Mouse (Mus musculus): ENCODE measurements at regions not wholly inside any gene's neighbourhood (a gene's known extent, or its start where the extent isn't known, plus 50 kb on each side); places are given as distances from the start of the nearest gene placed in this dataset.
A peak's percentile ranks its signal among the peaks of the same experiment; 100 is the strongest.

DNA sequence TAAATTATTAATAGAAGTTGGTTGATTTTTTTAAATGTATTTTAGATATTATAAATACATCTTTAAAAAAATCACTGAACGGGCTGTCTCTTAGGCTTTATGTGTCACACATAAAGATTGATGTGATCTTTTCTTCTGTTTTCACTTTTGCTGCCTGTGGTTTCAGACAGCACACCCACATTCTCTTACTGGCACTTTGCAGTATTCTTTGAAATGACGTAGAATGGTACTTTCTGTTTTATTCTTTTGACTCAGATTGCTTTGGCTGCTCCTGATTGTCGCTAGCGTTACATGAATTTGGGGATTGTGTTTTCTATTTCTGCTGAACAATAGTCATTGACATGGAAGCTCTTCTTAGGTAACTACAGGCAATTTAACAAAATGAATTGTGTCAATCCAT, 415.4 kb upstream of the Rag2 start:
- TF ChIP-seq CTCF (conservative IDR thresholded peaks at IDR 0.05 in 1 of 2, IDR thresholded peaks at IDR 0.05 in 1 of 2; ENCODE audit: low read depth in 2 of 2, low read length in 2 of 2) (no peak), NELFE (IDR thresholded peaks at IDR 0.05; ENCODE audit: low read depth, low read length) (no peak), SMC3 (IDR thresholded peaks at IDR 0.05; ENCODE audit: low read depth, low read length) (no peak), MEF2A (IDR thresholded peaks at IDR 0.05; ENCODE audit: borderline replicate concordance, low read depth, low read length) (no peak), EP300 (IDR thresholded peaks at IDR 0.05; ENCODE audit: low read length) (peak; percentile 28; the same call in 1 of the 2 replicates), MXI1 (IDR thresholded peaks at IDR 0.05; ENCODE audit: low read depth, low read length) (no peak), RCOR1 (conservative IDR thresholded peaks at IDR 0.05; ENCODE audit: low read depth, low read length) (no peak), POLR2A (IDR thresholded peaks at IDR 0.05; ENCODE audit: low read depth, low read length) (no peak)

Data from CH12.LX (cell line).